Mouse (Mus musculus) cerebellum, postnatal 36 days (tissue): ENCODE data around the gene H2-T3.
A peak's percentile ranks its signal among the peaks of the same experiment; 100 is the strongest.
"Not testable (repeated sequence)": the region's sequence is repeated elsewhere in the genome, so short reads cannot be mapped to it uniquely, and the experiment has no call there.

Experiments
- DNase-seq, 2 experiments: peaks; one replicate each; pipeline ENCODE4 v3.0.0; 2021 to 2022; ENCODE audit warnings: mixed read lengths in 2 of 2

The H2-T3 gene

GRCm38 (mm10) chr17:36176132-36176531 is 14.0 kb downstream of the H2-T3 start:
- not testable (repeated sequence) for DNase-seq

GRCm38 (mm10) chr17:36170287-36170814 is 19.7 kb downstream of the H2-T3 start:
- no peak for DNase-seq

GRCm38 (mm10) chr17:36169753-36170152 is 20.3 kb downstream of the H2-T3 start:
- DNase-seq = no peak

GRCm38 (mm10) chr17:36169094-36169493 is 21.0 kb downstream of the H2-T3 start:
- not testable (repeated sequence) for DNase-seq

- DNase-seq = no peak
Observed at GRCm38 (mm10) chr17:36168039-36168652, 21.9 kb downstream of the H2-T3 start, which contains the start of gene Gm8909. TSS of gene Gm8909 (minus strand) at chr17:36168537.

- DNase-seq = no peak
Observed at GRCm38 (mm10) chr17:36167306-36168038, 22.6 kb downstream of the H2-T3 start.

- DNase-seq = not testable (repeated sequence)
Observed at GRCm38 (mm10) chr17:36166901-36167300, 23.2 kb downstream of the H2-T3 start.

GRCm38 (mm10) chr17:36161129-36162051 is 28.7 kb downstream of the H2-T3 start:
- no peak for DNase-seq

- DNase-seq = not testable (repeated sequence)
Observed at GRCm38 (mm10) chr17:36158264-36158663, 31.8 kb downstream of the H2-T3 start.

- DNase-seq = not testable (repeated sequence)
Observed at GRCm38 (mm10) chr17:36157782-36158181, 32.3 kb downstream of the H2-T3 start.

- DNase-seq = no peak
Observed at GRCm38 (mm10) chr17:36154271-36155149, 35.6 kb downstream of the H2-T3 start.

- DNase-seq = not testable (repeated sequence)
Observed at GRCm38 (mm10) chr17:36151200-36151599, 38.9 kb downstream of the H2-T3 start.

GRCm38 (mm10) chr17:36148468-36148867 is 41.6 kb downstream of the H2-T3 start:
- not testable (repeated sequence) for DNase-seq

GRCm38 (mm10) chr17:36146937-36147336 is 43.1 kb downstream of the H2-T3 start:
- DNase-seq = not testable (repeated sequence)

GRCm38 (mm10) chr17:36145861-36146156 is 44.3 kb downstream of the H2-T3 start:
- not testable (repeated sequence) for DNase-seq

GRCm38 (mm10) chr17:36145111-36145860 is 44.8 kb downstream of the H2-T3 start:
- DNase-seq = peak in 1 of 2 experiments; percentile 4

- not testable (repeated sequence) for DNase-seq
Observed at GRCm38 (mm10) chr17:36136299-36136848, 53.7 kb downstream of the H2-T3 start.
